Mouse (Mus musculus): ENCODE measurements around the gene Crkl. TPM values are rescaled to one million over a fixed set of nuclear protein-coding genes. Genes with fewer than 3 reads are reported as not detected.

The Crkl gene
- polyA plus RNA-seq, 1 experiment from 2014 or later, result 90.4 TPM

GRCm38 (mm10) chr16:17509240-17509597 is 57.4 kb downstream of the Crkl start:
- Histone ChIP-seq H3K4me1 (ENCODE audit: control insufficient read depth, insufficient read depth, low read length) (0 out of 2 replicates have a peak, but pooled peaks cover 5% of the 10 kb centered on the region), H3K36me3 (ENCODE audit: control insufficient read depth, insufficient read depth, low read length) (no peaks in the 10 kb centered on the region; the same call in 1 of the 2 replicates), H3K4me3 (ENCODE audit: low read depth, low read length) (peak overlapping the region; percentile 70), H3K27ac (replicated peaks; ENCODE audit: low read depth, low read length) (no peak overlapping the region; the same call in 1 of the 2 replicates), H3K9ac (ENCODE audit: low read length) (peak overlapping the region; percentile 83), H3K9me3 (ENCODE audit: control insufficient read depth, low read length) (no peaks in the 10 kb centered on the region), H3K27me3 (ENCODE audit: control insufficient read depth, insufficient read depth, low read length) (no peaks in the 10 kb centered on the region), H3K4me2 (ENCODE audit: low read depth, severe bottlenecking) (peak overlapping the region; percentile 73)
- no peak for ATAC-seq (ENCODE audit: insufficient number of reproducible peaks, low FRiP score, low TSS enrichment, low read depth)
- 14% methylated on average over 9 of the region's 9 CpGs for WGBS
- DNase-seq (ENCODE audit: low spot score), result no peak

- H3K4me2 ChIP-seq (ENCODE audit: low read depth, severe bottlenecking), result 0 out of 2 replicates have a peak overlapping the region, but pooled peaks have one; percentile 3
- H3K4me3 ChIP-seq (ENCODE audit: low read depth, low read length), result no peak overlapping the region
- DNase-seq (ENCODE audit: low spot score) (no peak), ATAC-seq (ENCODE audit: insufficient number of reproducible peaks, low FRiP score, low TSS enrichment, low read depth) (no peak)
- WGBS, result 98% methylated on average over 2 of the region's 2 CpGs
- no peak overlapping the region for H3K27ac ChIP-seq (replicated peaks; ENCODE audit: low read depth, low read length)
- H3K27me3 ChIP-seq (ENCODE audit: control insufficient read depth, insufficient read depth, low read length), result no peaks in the 10 kb centered on the region
- no peak overlapping the region for H3K9ac ChIP-seq (ENCODE audit: low read length)
- no peaks in the 10 kb centered on the region for H3K9me3 ChIP-seq (ENCODE audit: control insufficient read depth, low read length)
- H3K36me3 ChIP-seq (ENCODE audit: control insufficient read depth, insufficient read depth, low read length), result no peaks in the 10 kb centered on the region; the same call in 1 of the 2 replicates
- 0 out of 2 replicates have a peak, but pooled peaks cover 5% of the 10 kb centered on the region for H3K4me1 ChIP-seq (ENCODE audit: control insufficient read depth, insufficient read depth, low read length)
Measured at GRCm38 (mm10) chr16:17510143-17510542, 58.4 kb downstream of the Crkl start.

- 0 out of 2 replicates have a peak, but pooled peaks cover 5% of the 10 kb centered on the region for H3K4me1 ChIP-seq (ENCODE audit: control insufficient read depth, insufficient read depth, low read length)
- H3K9me3 ChIP-seq (ENCODE audit: control insufficient read depth, low read length), result no peaks in the 10 kb centered on the region
- no peak for ATAC-seq (ENCODE audit: insufficient number of reproducible peaks, low FRiP score, low TSS enrichment, low read depth)
- H3K27ac ChIP-seq (replicated peaks; ENCODE audit: low read depth, low read length), result no peak overlapping the region
- no peak overlapping the region for H3K9ac ChIP-seq (ENCODE audit: low read length)
- 94% methylated on average over 2 of the region's 2 CpGs for WGBS
- no peak for DNase-seq (ENCODE audit: low spot score)
- H3K4me2 ChIP-seq (ENCODE audit: low read depth, severe bottlenecking), result no peak overlapping the region
- no peak overlapping the region for H3K4me3 ChIP-seq (ENCODE audit: low read depth, low read length)
- H3K27me3 ChIP-seq (ENCODE audit: control insufficient read depth, insufficient read depth, low read length), result no peaks in the 10 kb centered on the region
- peaks cover 2% of the 10 kb centered on the region; the same call in 1 of the 2 replicates for H3K36me3 ChIP-seq (ENCODE audit: control insufficient read depth, insufficient read depth, low read length)
Measured at GRCm38 (mm10) chr16:17510686-17511085, 58.9 kb downstream of the Crkl start.

- WGBS, result 95% methylated on average over 4 of the region's 4 CpGs
- peaks cover 2% of the 10 kb centered on the region; the same call in 1 of the 2 replicates for H3K36me3 ChIP-seq (ENCODE audit: control insufficient read depth, insufficient read depth, low read length)
- H3K27ac ChIP-seq (replicated peaks; ENCODE audit: low read depth, low read length), result no peak overlapping the region
- no peak for ATAC-seq (ENCODE audit: insufficient number of reproducible peaks, low FRiP score, low TSS enrichment, low read depth)
- no peaks in the 10 kb centered on the region for H3K9me3 ChIP-seq (ENCODE audit: control insufficient read depth, low read length)
- no peak for DNase-seq (ENCODE audit: low spot score)
- no peak overlapping the region for H3K4me2 ChIP-seq (ENCODE audit: low read depth, severe bottlenecking)
- 0 out of 2 replicates have a peak, but pooled peaks cover 5% of the 10 kb centered on the region for H3K4me1 ChIP-seq (ENCODE audit: control insufficient read depth, insufficient read depth, low read length)
- H3K9ac ChIP-seq (ENCODE audit: low read length), result no peak overlapping the region
- no peak overlapping the region for H3K4me3 ChIP-seq (ENCODE audit: low read depth, low read length)
- no peaks in the 10 kb centered on the region for H3K27me3 ChIP-seq (ENCODE audit: control insufficient read depth, insufficient read depth, low read length)
Measured at GRCm38 (mm10) chr16:17511431-17511830, 59.6 kb downstream of the Crkl start.

GRCm38 (mm10) chr16:17518910-17519309 is 67.1 kb downstream of the Crkl start:
- no peak for ATAC-seq (ENCODE audit: insufficient number of reproducible peaks, low FRiP score, low TSS enrichment, low read depth)

GRCm38 (mm10) chr16:17524156-17524555 is 72.4 kb downstream of the Crkl start:
- H3K9ac ChIP-seq (ENCODE audit: low read length), result no peak overlapping the region
- H3K4me2 ChIP-seq (ENCODE audit: low read depth, severe bottlenecking), result no peak overlapping the region
- ATAC-seq (ENCODE audit: insufficient number of reproducible peaks, low FRiP score, low TSS enrichment, low read depth), result no peak
- H3K27ac ChIP-seq (replicated peaks; ENCODE audit: low read depth, low read length), result no peak overlapping the region
- 95% methylated on average over 11 of the region's 11 CpGs for WGBS
- no peaks in the 10 kb centered on the region for H3K4me1 ChIP-seq (ENCODE audit: control insufficient read depth, insufficient read depth, low read length)
- H3K9me3 ChIP-seq (ENCODE audit: control insufficient read depth, low read length), result no peaks in the 10 kb centered on the region
- H3K27me3 ChIP-seq (ENCODE audit: control insufficient read depth, insufficient read depth, low read length), result no peaks in the 10 kb centered on the region
- H3K4me3 ChIP-seq (ENCODE audit: low read depth, low read length), result no peak overlapping the region
- no peak for DNase-seq (ENCODE audit: low spot score)
- H3K36me3 ChIP-seq (ENCODE audit: control insufficient read depth, insufficient read depth, low read length), result peaks cover 57% of the 10 kb centered on the region

More at GRCm38 (mm10) chr16:17518910-17519309, 67.1 kb downstream of the Crkl start:
- H3K4me2 ChIP-seq (ENCODE audit: low read depth, severe bottlenecking), result no peak overlapping the region
- no peak overlapping the region for H3K27ac ChIP-seq (replicated peaks; ENCODE audit: low read depth, low read length)
- H3K9me3 ChIP-seq (ENCODE audit: control insufficient read depth, low read length), result no peaks in the 10 kb centered on the region
- no peaks in the 10 kb centered on the region for H3K4me1 ChIP-seq (ENCODE audit: control insufficient read depth, insufficient read depth, low read length)
- H3K36me3 ChIP-seq (ENCODE audit: control insufficient read depth, insufficient read depth, low read length), result peaks cover 31% of the 10 kb centered on the region
- WGBS, result 85% methylated on average over 2 of the region's 2 CpGs
- H3K4me3 ChIP-seq (ENCODE audit: low read depth, low read length), result no peak overlapping the region
- no peak for DNase-seq (ENCODE audit: low spot score)
- H3K27me3 ChIP-seq (ENCODE audit: control insufficient read depth, insufficient read depth, low read length), result no peaks in the 10 kb centered on the region
- no peak overlapping the region for H3K9ac ChIP-seq (ENCODE audit: low read length)

GRCm38 (mm10) chr16:17525524-17525923 is 73.7 kb downstream of the Crkl start:
- H3K4me2 ChIP-seq (ENCODE audit: low read depth, severe bottlenecking), result no peak overlapping the region
- no peak overlapping the region for H3K4me3 ChIP-seq (ENCODE audit: low read depth, low read length)
- H3K4me1 ChIP-seq (ENCODE audit: control insufficient read depth, insufficient read depth, low read length), result no peaks in the 10 kb centered on the region
- 83% methylated on average over 3 of the region's 3 CpGs for WGBS
- no peak overlapping the region for H3K27ac ChIP-seq (replicated peaks; ENCODE audit: low read depth, low read length)
- H3K36me3 ChIP-seq (ENCODE audit: control insufficient read depth, insufficient read depth, low read length), result peaks cover 55% of the 10 kb centered on the region
- H3K27me3 ChIP-seq (ENCODE audit: control insufficient read depth, insufficient read depth, low read length), result no peaks in the 10 kb centered on the region
- H3K9ac ChIP-seq (ENCODE audit: low read length), result no peak overlapping the region
- no peak for DNase-seq (ENCODE audit: low spot score)
- H3K9me3 ChIP-seq (ENCODE audit: control insufficient read depth, low read length), result no peaks in the 10 kb centered on the region
- ATAC-seq (ENCODE audit: insufficient number of reproducible peaks, low FRiP score, low TSS enrichment, low read depth), result no peak

- Histone ChIP-seq H3K4me2 (ENCODE audit: low read depth, severe bottlenecking) (no peak overlapping the region), H3K4me1 (ENCODE audit: control insufficient read depth, insufficient read depth, low read length) (no peaks in the 10 kb centered on the region), H3K36me3 (ENCODE audit: control insufficient read depth, insufficient read depth, low read length) (peaks cover 49% of the 10 kb centered on the region), H3K27me3 (ENCODE audit: control insufficient read depth, insufficient read depth, low read length) (no peaks in the 10 kb centered on the region), H3K27ac (replicated peaks; ENCODE audit: low read depth, low read length) (no peak overlapping the region), H3K9me3 (ENCODE audit: control insufficient read depth, low read length) (no peaks in the 10 kb centered on the region), H3K4me3 (ENCODE audit: low read depth, low read length) (no peak overlapping the region), H3K9ac (ENCODE audit: low read length) (no peak overlapping the region)
- DNase-seq (ENCODE audit: low spot score) (no peak), ATAC-seq (ENCODE audit: insufficient number of reproducible peaks, low FRiP score, low TSS enrichment, low read depth) (no peak)
- WGBS, result 89% methylated on average over 6 of the region's 6 CpGs
Measured at GRCm38 (mm10) chr16:17526223-17526622, 74.4 kb downstream of the Crkl start.

- ATAC-seq (ENCODE audit: insufficient number of reproducible peaks, low FRiP score, low TSS enrichment, low read depth), result no peak
- Histone ChIP-seq H3K4me2 (ENCODE audit: low read depth, severe bottlenecking) (no peak overlapping the region), H3K27me3 (ENCODE audit: control insufficient read depth, insufficient read depth, low read length) (no peaks in the 10 kb centered on the region), H3K27ac (replicated peaks; ENCODE audit: low read depth, low read length) (no peak overlapping the region), H3K9ac (ENCODE audit: low read length) (no peak overlapping the region), H3K36me3 (ENCODE audit: control insufficient read depth, insufficient read depth, low read length) (peaks cover 37% of the 10 kb centered on the region), H3K4me3 (ENCODE audit: low read depth, low read length) (no peak overlapping the region), H3K9me3 (ENCODE audit: control insufficient read depth, low read length) (no peaks in the 10 kb centered on the region), H3K4me1 (ENCODE audit: control insufficient read depth, insufficient read depth, low read length) (peaks cover 4% of the 10 kb centered on the region; the same call in 1 of the 2 replicates)
- DNase-seq (ENCODE audit: low spot score), result no peak
Measured at GRCm38 (mm10) chr16:17527606-17528005, 75.8 kb downstream of the Crkl start.

Measured in limb, embryonic 11.5 days (tissue).